Mouse (Mus musculus) left cerebral cortex, adult 11 months (tissue): ENCODE data around the gene Wdr59.
A peak's percentile ranks its signal among the peaks of the same experiment; 100 is the strongest.

ENCODE experiments used
- DNase-seq: peaks from one replicate; pipeline ENCODE4 v3.0.0; 2022; ENCODE audit warnings: low spot score

The Wdr59 gene

DNA sequence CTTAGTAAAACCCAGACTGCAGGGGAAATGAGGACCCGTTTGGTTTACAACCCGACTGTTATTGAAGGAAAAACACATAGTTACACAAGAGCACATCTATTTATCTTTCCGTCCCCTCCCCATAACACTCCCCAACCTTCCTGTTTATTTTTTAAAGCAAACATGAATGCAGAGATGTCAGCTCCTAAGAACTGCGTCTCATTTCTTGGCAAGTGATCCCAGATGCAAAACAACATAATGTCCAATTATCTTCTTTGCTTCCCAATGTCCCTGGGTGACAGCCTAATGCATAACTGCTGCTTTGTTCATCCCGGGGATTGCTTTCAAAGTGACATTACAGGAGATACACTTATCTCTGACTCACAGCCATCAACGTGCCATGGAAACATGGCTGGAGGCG is 30.7 kb downstream of the Wdr59 start:
- no peak for DNase-seq

DNA sequence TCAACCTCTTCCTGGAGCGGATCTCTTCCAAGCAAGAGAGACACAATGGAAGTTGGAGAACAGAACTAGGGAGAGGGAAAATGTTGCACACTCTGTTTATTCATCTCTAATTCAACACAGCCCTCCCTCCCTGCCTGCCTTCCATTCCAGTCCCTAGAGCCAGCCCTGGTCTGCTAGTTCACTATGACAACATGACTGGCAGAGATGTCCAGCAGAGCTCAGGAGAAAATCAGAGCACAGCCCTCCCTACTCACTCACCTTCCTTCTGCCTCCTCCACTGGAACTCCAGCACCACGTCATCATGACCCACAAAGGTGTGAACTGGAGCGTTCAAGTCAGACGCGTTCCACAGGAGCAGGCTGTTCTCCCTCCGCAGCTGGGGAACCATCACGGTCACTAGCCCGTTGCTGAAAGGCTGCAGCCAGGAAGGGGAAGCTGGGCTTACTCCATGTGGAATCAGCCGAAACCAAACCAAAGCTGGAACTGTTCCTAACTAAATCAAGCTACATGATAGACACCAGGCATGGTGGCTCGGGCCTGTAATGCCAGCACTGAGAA is 31.8 kb downstream of the Wdr59 start:
- DNase-seq, result no peak

GRCm38 (mm10) chr8:111480691-111481090 is 41.2 kb downstream of the Wdr59 start:
- DNase-seq, result no peak

GRCm38 (mm10) chr8:111477761-111478465 is 44.0 kb downstream of the Wdr59 start:
- DNase-seq, result no peak

DNA sequence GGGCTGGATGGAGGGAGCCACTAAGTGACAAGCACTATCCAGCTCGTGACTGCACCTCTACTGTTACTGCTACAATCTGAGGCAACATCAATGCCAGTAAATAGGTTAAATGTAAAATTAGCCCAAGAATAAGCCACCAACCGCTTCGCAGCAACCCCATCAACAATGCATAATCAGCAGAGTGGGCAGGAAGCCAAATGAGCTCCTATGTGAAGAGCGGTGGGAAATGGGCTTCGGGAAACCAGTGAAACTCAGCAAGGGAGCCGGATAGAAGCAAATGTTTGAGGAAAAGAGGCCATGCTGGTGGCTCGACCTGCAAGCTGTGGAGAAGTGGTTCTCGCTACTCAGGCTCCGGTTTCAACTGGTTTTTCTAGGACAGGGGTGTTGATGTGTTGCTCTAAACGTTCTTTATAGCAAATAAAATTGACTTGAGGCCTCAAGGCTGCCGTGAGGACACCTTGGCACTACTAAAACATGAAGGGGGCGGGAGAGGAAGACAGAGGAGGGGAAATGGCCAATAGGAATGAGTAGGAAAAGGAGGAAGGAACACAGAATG is 50.3 kb downstream of the Wdr59 start:
- DNase-seq, result no peak

DNA sequence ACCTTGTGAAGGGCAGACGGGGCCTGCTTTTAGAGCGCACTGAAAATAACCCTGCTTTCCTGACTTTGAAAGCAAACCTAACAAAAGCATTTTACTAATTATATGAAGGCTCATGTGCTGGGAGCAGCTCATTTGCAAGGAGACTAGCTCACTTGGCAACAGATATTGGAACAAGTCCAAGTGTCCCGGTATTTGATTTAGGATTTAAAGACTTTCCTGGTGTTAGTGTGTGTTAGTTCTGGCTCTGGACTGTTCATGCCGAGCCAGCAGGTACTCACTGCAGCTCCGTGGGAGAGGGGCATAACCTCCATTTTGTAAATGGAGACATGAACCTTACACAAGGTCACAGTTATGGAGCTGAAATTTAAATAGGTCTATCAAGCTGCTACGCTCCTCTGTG is 52.9 kb downstream of the Wdr59 start:
- peak; percentile 28 for DNase-seq

GRCm38 (mm10) chr8:111465341-111465740 is 56.6 kb downstream of the Wdr59 start:
- DNase-seq, result no peak

DNA sequence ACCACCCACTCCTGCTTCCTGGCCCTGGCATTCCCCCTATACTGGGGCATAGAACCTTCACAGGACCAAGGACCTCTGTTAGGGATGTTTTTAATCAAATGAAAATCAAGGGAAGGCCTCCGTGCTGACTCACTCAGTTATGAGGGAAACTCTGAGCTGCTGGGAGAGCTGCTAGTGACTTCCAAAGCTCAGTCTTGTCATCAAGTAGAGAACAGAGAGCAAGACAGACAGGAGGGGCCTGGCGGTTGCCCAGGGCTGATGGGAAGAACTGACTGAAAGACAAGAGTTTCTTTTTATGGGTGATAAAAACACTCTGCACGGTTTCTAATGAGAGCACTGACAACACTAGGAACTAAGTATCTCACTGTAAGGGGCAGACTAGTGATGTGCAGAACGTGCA is 57.4 kb downstream of the Wdr59 start:
- no peak for DNase-seq

- DNase-seq, result no peak
These were observed 72.2 kb downstream of the Wdr59 start for GRCm38 (mm10) chr8:111449671-111450070.

DNA sequence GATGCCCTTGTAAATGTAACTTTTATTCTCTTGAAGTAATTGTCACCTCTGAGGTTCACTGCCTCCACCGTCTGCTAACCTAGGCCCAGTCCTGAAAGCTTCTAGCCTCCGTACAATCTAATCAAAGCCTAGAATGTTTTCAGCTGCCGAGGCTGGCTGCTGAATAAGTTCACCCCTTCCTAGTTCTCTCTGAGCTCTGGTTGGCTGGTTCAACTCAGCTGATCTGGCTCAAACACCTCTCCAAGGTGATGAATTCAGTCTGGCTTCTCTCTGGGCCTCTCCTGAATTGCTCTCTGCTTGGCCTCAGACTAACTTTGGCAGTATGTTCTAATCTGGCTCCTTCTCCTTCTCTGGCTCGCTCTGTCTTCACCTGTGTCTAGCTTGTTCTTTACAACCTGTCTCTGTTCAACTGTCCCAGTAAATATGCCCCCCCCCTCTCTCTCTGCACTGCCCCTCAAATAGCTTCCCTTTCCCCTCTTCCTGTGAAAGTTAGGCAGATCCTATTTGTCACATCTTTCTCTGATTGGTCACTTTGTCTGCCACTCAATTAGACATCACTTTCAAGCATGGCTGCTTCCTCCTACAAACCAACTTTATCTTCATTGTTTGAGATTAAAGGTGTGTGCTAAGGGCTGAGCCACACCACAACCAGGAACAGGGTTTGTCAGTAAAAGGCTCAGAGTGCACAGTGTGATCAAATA is 75.8 kb downstream of the Wdr59 start:
- DNase-seq, result no peak

GRCm38 (mm10) chr8:111445558-111445957 is 76.3 kb downstream of the Wdr59 start:
- no peak for DNase-seq

GRCm38 (mm10) chr8:111444245-111444644 is 77.6 kb downstream of the Wdr59 start:
- no peak for DNase-seq

DNA sequence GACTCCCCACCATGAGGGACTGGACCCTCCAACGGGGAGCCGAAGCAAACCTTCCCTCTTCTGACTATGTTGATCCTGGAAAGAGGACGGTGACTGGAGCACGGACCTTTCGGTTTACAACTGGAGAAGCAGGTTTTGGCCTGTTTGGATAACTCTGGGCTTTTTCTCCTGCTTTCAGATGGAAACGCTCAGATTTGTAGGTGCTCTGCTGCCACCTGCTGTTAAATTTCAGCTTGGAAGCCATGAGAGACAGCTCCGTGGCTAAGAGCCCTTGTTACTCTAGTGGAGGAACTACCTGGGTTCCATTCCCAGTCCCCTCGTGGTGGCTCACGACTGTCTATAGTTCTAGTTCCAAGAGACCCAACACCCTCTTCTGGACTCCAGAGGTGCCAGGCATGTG is 82.7 kb downstream of the Wdr59 start:
- peak; percentile 70 for DNase-seq

GRCm38 (mm10) chr8:111435071-111435828 is 86.6 kb downstream of the Wdr59 start:
- no peak for DNase-seq

DNA sequence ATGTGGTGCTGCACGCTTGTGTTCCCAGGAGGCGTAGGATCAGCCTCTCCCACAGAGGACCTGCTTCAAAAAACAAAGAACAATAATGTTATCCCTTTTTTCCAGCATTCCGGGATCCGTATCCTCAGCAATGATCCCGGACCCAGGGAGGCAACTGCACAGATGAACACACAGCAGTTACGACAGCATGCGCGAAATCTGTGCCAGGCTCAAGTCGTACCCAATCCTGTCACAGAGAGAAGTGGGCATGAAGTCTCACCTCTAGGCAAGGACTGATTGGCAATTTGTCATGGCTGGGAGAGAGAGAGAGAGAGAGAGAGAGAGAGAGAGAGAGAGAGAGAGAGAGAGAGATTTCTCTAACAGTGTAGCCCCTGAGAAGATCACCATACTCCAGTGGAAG is 97.2 kb downstream of the Wdr59 start:
- DNase-seq, result no peak

GRCm38 (mm10) chr8:111424181-111424580 is 97.7 kb downstream of the Wdr59 start:
- DNase-seq, result no peak

DNA sequence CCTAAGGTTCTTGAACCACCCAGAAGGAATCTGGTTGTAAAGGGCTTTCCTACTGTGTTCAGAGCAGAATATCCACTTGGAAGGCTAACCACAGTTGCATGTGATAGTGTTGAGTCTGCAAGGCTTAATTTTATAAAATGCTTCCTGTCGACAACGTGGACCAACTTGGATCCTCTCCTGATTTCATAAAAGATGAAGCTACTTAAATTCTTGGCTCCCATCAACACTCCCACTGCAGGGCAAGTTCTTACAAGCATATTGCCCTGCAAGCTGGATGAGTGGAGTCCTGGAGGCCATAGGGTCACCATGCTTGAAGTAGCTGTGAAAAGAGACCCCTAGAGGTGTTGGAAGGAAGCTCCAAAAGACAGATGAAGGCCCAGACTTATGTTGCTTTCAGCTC is 99.3 kb downstream of the Wdr59 start:
- no peak for DNase-seq

- no peak for DNase-seq
These were observed 102.7 kb downstream of the Wdr59 start for GRCm38 (mm10) chr8:111419171-111419570.

DNA sequence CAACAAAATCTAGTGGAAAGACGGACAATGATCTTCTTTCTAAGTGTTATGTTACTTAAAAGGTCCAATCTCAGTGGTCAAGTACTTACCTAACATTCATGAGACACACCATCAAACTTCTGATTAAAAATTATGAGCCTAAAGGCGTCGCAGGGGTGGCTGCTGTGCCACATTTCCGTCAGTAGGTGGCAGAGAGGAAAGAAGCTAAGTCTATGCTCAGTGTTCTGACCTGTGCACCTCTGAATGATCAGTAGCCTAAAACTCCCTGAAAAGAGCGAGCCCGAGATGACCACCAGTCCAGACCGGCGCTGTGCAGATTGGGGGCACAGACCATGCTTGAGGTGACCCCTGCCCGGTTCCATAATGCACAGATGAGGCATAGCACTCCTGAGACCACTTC is 103.3 kb downstream of the Wdr59 start:
- no peak for DNase-seq

DNA sequence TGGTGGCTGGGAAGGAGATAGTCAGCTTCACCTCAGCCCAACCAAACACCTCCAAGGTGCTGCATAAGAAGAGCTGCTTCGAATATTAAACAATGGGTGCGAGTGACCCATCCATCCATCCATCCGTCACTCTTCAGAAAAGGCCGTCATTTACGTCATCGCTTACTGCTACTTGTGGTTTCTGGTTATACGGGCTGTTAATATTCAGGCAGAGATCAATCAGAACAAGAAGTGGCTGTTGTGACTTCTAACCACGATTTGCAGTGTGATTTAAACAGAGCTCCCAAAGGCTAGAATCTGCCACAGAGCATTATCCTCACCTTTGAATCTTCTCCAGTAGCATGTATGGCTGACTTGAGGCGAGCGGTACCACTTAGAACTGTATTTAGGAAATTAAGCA is 104.7 kb downstream of the Wdr59 start:
- DNase-seq, result no peak

- DNase-seq, result no peak
These were observed 118.5 kb downstream of the Wdr59 start for GRCm38 (mm10) chr8:111403391-111403790.
